Mouse (Mus musculus) lung, embryonic 15.5 days (tissue): ENCODE results near the gene Nln. TPM values are rescaled to one million over a fixed set of nuclear protein-coding genes. Genes with fewer than 3 reads are reported as not detected.

Experiments
- ATAC-seq: fragments of 200-750 bp; cut with Nextera tagmentation; 2 replicates; pipeline ENCODE4 v1.8.0; 2017; ENCODE audit warnings: moderate number of reproducible peaks, borderline replicate concordance; ENCODE audit not compliant: low FRiP score, low TSS enrichment; ENCODE audit errors: extremely low read depth
- H3K27ac ChIP-seq: fragments of 300-500 bp; sonication (generic); 2 replicates; pipeline ENCODE4 v1.5.1; 2015; ENCODE audit warnings: moderate library complexity, mild to moderate bottlenecking, inconsistent platforms
- H3K27me3 ChIP-seq: fragments of 300-500 bp; sonication (generic); 2 replicates; pipeline ENCODE4 v1.6.1; 2015; ENCODE audit warnings: inconsistent platforms
- H3K36me3 ChIP-seq: fragments of 300-500 bp; sonication (generic); 2 replicates; pipeline ENCODE4 v1.6.1; 2015; ENCODE audit warnings: inconsistent platforms
- H3K4me1 ChIP-seq: fragments of 300-500 bp; sonication (generic); 2 replicates; pipeline ENCODE4 v1.6.1; 2015; ENCODE audit warnings: inconsistent platforms
- H3K4me2 ChIP-seq: fragments of 300-500 bp; sonication (generic); 2 replicates; pipeline ENCODE4 v1.6.1; 2015; ENCODE audit warnings: inconsistent platforms, mild to moderate bottlenecking, moderate library complexity
- H3K4me3 ChIP-seq: fragments of 300-500 bp; sonication (generic); 2 replicates; pipeline ENCODE4 v1.5.1; 2015; ENCODE audit warnings: mild to moderate bottlenecking, inconsistent platforms
- H3K9ac ChIP-seq: fragments of 300-500 bp; sonication (generic); 2 replicates; pipeline ENCODE4 v1.6.1; 2015; ENCODE audit warnings: inconsistent platforms
- H3K9me3 ChIP-seq: fragments of 300-500 bp; sonication (generic); 2 replicates; pipeline ENCODE4 v1.6.1; 2016; ENCODE audit warnings: inconsistent platforms
- WGBS: fragments of 180-500 bp; shearing (Covaris S2); methylation state at CpG from one replicate; pipeline ENCODE4 v1.1.7; 2015; 5-methylcytosine and 5-hydroxymethylcytosine counted together
- polyA plus RNA-seq: library from polyadenylated mRNA; unstranded; fragments of >200 nt; fragmentation: Nextera tagmentation; extraction: Ambion mirVana; gene quantifications from 2 replicates; pipeline ENCODE4 v1.2.1, GENCODE M21; 2015

Gene Nln
- polyA plus RNA-seq, 1 experiment from 2014 or later, result 18.6 TPM

DNA sequence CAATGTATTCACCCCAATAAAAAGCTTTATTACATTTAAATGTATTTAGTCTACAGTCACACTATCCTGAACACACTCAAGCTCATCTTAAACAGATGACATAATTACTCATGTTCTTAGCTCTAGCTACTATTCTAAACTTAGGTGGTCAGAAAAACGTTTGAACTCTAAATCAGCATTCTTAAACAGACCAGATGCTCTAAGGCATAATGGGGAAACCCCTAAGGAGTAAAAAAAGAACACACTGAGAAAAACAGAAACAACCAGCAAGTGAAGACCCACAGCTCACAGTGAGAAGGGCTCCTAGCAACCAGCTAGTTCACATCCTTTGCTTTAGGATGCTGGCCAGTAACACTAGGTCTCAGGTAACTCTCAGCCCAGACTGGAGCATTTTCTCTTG lies 17.7 kb downstream of the Nln start:
- WGBS, result 4% methylated on average over 1 of the region's 1 CpGs
- peaks cover 17% of the 10 kb centered on the region for H3K4me1 ChIP-seq
- no peaks in the 10 kb centered on the region for H3K36me3 ChIP-seq
- H3K27me3 ChIP-seq, result no peaks in the 10 kb centered on the region
- H3K9ac ChIP-seq, result no peak overlapping the region
- H3K27ac ChIP-seq, result no peak overlapping the region
- ATAC-seq, result no peak
- no peak overlapping the region for H3K4me3 ChIP-seq
- no peak overlapping the region for H3K4me2 ChIP-seq
- H3K9me3 ChIP-seq, result no peaks in the 10 kb centered on the region

GRCm38 (mm10) chr13:104089387-104089786 lies 20.0 kb downstream of the Nln start:
- 9% methylated on average over 1 of the region's 1 CpGs for WGBS
- Histone ChIP-seq H3K9ac (no peak overlapping the region), H3K4me2 (no peak overlapping the region), H3K4me1 (no peaks in the 10 kb centered on the region), H3K27ac (no peak overlapping the region), H3K27me3 (no peaks in the 10 kb centered on the region), H3K9me3 (no peaks in the 10 kb centered on the region), H3K36me3 (no peaks in the 10 kb centered on the region), H3K4me3 (no peak overlapping the region)
- ATAC-seq, result peak; percentile 60

- WGBS, result 54% methylated on average over 2 of the region's 2 CpGs
- ATAC-seq, result no peak
- Histone ChIP-seq H3K4me1 (no peaks in the 10 kb centered on the region), H3K36me3 (no peaks in the 10 kb centered on the region), H3K27me3 (no peaks in the 10 kb centered on the region), H3K9me3 (no peaks in the 10 kb centered on the region), H3K27ac (no peak overlapping the region), H3K4me2 (no peak overlapping the region), H3K9ac (no peak overlapping the region), H3K4me3 (no peak overlapping the region)
These were observed 24.8 kb downstream of the Nln start for GRCm38 (mm10) chr13:104084600-104084999.

DNA sequence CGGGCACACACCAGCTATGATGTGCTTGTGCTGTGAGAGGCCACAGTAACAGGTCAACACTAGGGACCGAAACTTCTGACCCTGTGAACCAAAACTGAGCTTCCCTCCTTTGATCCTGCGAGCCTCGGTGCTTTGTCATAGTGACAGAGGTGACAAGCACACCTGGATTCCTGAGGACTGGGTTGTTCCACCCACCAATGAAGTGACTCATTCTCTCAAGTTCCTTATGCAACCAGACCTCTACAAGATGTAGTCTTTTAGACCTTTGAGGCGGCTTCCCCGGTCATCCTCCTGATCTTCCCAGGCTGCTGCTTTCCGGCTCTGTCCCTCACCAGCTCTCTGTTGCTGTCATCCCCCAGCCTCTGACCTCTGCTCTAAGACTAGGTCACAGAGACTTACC lies 26.9 kb downstream of the Nln start:
- no peak overlapping the region for H3K9ac ChIP-seq
- H3K4me2 ChIP-seq, result no peak overlapping the region
- no peaks in the 10 kb centered on the region for H3K36me3 ChIP-seq
- no peak overlapping the region for H3K27ac ChIP-seq
- no peak overlapping the region for H3K4me3 ChIP-seq
- no peaks in the 10 kb centered on the region for H3K27me3 ChIP-seq
- no peaks in the 10 kb centered on the region for H3K4me1 ChIP-seq
- no peaks in the 10 kb centered on the region for H3K9me3 ChIP-seq
- WGBS, result 71% methylated on average over 7 of the region's 7 CpGs
- ATAC-seq, result no peak

GRCm38 (mm10) chr13:104076993-104077392 lies 32.4 kb downstream of the Nln start:
- Histone ChIP-seq H3K4me2 (no peak overlapping the region), H3K4me3 (no peak overlapping the region), H3K36me3 (no peaks in the 10 kb centered on the region), H3K9ac (no peak overlapping the region), H3K9me3 (no peaks in the 10 kb centered on the region), H3K27ac (no peak overlapping the region), H3K27me3 (no peaks in the 10 kb centered on the region), H3K4me1 (peaks cover 10% of the 10 kb centered on the region)
- 67% methylated on average over 6 of the region's 6 CpGs for WGBS
- ATAC-seq, result no peak

DNA sequence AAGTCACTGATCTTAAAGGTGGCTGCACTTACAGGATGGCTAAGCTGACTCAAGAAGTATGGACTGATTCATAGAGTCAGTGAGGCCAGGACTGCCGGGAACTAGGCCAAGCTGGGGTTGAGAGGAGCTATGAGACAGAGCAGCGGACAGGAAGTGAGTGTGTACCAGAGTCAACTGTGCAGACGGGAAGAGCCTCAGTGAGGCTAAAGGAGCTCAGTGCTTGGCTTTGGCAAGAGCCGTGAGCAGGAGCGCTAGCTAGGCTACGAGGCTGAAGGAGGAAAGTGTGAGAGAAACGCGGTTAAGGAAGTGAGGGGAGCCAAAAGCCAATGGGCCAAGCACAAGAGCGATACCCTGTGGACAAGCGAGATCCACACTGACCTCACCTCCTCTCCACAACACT lies 34.7 kb downstream of the Nln start:
- Histone ChIP-seq H3K4me3 (no peak overlapping the region), H3K4me1 (peaks cover 20% of the 10 kb centered on the region), H3K4me2 (peak overlapping the region; percentile 17; the same call in 1 of the 2 replicates), H3K27me3 (no peaks in the 10 kb centered on the region), H3K9ac (no peak overlapping the region), H3K36me3 (no peaks in the 10 kb centered on the region), H3K27ac (peak overlapping the region; percentile 61), H3K9me3 (no peaks in the 10 kb centered on the region)
- WGBS, result 31% methylated on average over 10 of the region's 10 CpGs
- peak; percentile 86 for ATAC-seq

DNA sequence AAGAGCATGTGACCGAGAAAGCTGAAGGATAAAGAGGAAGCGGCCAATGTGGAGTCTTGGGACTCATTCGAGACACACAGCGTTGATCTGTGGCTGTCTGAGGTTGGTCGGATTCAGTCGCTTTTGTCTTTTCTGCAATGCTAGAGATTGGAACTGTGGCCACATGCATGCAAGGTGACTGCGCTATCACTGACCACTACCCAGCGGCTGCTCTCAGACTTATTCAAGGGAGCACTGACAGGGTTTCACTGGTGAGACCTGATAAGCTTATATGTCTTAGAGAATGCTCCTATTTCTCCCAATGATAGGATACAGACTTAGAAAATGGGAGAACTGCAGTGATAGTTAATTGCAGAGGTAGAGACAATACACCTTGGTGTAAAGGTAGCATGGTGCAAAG lies 35.2 kb downstream of the Nln start:
- no peak overlapping the region for H3K4me2 ChIP-seq
- peaks cover 20% of the 10 kb centered on the region for H3K4me1 ChIP-seq
- H3K4me3 ChIP-seq, result no peak overlapping the region
- no peak overlapping the region for H3K9ac ChIP-seq
- ATAC-seq, result no peak
- H3K36me3 ChIP-seq, result no peaks in the 10 kb centered on the region
- H3K9me3 ChIP-seq, result no peaks in the 10 kb centered on the region
- H3K27me3 ChIP-seq, result no peaks in the 10 kb centered on the region
- H3K27ac ChIP-seq, result 0 out of 2 replicates have a peak overlapping the region, but pooled peaks have one; percentile 61
- 93% methylated on average over 8 of the region's 8 CpGs for WGBS

DNA sequence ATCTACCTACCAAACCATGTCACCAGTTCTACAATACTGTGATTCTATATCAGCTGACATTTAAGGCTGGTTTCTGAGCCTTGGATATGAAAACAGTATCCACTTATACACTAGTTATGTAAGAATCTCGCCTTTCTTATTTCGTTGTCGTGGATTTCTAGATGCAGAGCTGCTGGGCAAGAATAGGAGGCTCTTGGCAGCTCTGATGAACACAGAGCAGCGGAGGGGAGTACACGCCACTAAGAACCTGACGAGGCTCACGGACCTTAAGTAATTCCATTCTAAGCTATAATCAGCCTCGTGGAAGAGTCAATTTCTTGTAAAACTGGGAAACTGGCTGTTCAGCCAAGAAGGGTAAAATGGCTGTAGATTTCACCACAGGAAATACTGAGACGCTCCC lies 37.1 kb downstream of the Nln start:
- no peaks in the 10 kb centered on the region for H3K9me3 ChIP-seq
- no peak overlapping the region for H3K4me3 ChIP-seq
- no peak for ATAC-seq
- H3K4me2 ChIP-seq, result no peak overlapping the region
- H3K9ac ChIP-seq, result no peak overlapping the region
- H3K27me3 ChIP-seq, result no peaks in the 10 kb centered on the region
- peaks cover 20% of the 10 kb centered on the region for H3K4me1 ChIP-seq
- no peaks in the 10 kb centered on the region for H3K36me3 ChIP-seq
- H3K27ac ChIP-seq, result no peak overlapping the region
- 89% methylated on average over 9 of the region's 9 CpGs for WGBS

DNA sequence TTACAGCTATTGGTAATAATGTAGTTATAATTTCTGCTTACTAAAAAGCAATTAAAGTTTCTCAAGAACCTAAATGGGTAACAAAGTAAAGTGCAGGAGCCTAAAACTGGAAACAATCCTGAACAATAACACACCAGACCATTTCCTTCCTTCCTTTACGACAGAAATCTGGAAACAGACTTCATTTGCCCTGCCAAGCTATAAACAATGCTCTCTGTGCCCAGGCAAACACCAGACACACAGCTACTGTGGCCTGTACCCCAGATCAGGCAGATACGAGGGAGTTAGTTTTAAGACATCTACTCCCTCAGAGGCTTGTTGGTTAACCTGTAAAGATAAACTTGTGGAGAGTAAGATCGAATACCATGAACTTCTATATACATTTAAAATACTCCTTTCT lies 38.7 kb downstream of the Nln start:
- no peaks in the 10 kb centered on the region for H3K9me3 ChIP-seq
- no peak overlapping the region for H3K4me2 ChIP-seq
- no peaks in the 10 kb centered on the region for H3K27me3 ChIP-seq
- 0 out of 2 replicates have a peak overlapping the region, but pooled peaks have one; percentile 4 for H3K9ac ChIP-seq
- H3K4me3 ChIP-seq, result no peak overlapping the region
- no peak for ATAC-seq
- H3K27ac ChIP-seq, result peak overlapping the region; percentile 53; the same call in 1 of the 2 replicates
- peaks cover 20% of the 10 kb centered on the region for H3K4me1 ChIP-seq
- 47% methylated on average over 3 of the region's 3 CpGs for WGBS
- no peaks in the 10 kb centered on the region for H3K36me3 ChIP-seq

DNA sequence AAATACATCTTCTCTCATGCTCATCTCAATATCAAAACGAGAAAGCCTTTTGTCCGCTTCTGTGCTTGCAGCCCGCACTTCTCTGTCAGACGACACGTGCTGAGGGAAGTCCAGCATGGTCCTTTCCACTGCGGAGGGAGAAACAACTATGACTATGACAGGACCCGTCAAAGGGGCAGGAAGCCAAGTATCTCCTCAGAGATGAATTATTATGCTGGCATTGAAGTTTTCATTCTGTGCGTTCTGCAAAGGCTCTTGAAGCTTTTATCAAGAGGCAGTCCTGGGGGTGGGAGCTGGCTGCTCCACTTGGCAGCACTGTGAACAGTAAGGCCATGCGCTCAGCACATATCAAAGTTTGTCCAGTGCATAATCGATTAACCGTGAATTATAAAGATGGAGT lies 40.2 kb downstream of the Nln start:
- Histone ChIP-seq H3K4me3 (no peak overlapping the region), H3K36me3 (no peaks in the 10 kb centered on the region), H3K9ac (no peak overlapping the region), H3K27me3 (no peaks in the 10 kb centered on the region), H3K4me2 (no peak overlapping the region), H3K9me3 (no peaks in the 10 kb centered on the region), H3K4me1 (peaks cover 12% of the 10 kb centered on the region), H3K27ac (no peak overlapping the region)
- no peak for ATAC-seq
- 64% methylated on average over 11 of the region's 11 CpGs for WGBS

- Histone ChIP-seq H3K9ac (no peak overlapping the region), H3K27ac (no peak overlapping the region), H3K27me3 (no peaks in the 10 kb centered on the region), H3K36me3 (0 out of 2 replicates have a peak, but pooled peaks cover 3% of the 10 kb centered on the region), H3K4me1 (peaks cover 9% of the 10 kb centered on the region; the same call in 1 of the 2 replicates), H3K4me2 (no peak overlapping the region), H3K4me3 (no peak overlapping the region), H3K9me3 (no peaks in the 10 kb centered on the region)
- WGBS, result 86% methylated on average over 2 of the region's 2 CpGs
- ATAC-seq, result no peak
These were observed 43.6 kb downstream of the Nln start for GRCm38 (mm10) chr13:104065649-104066347.

DNA sequence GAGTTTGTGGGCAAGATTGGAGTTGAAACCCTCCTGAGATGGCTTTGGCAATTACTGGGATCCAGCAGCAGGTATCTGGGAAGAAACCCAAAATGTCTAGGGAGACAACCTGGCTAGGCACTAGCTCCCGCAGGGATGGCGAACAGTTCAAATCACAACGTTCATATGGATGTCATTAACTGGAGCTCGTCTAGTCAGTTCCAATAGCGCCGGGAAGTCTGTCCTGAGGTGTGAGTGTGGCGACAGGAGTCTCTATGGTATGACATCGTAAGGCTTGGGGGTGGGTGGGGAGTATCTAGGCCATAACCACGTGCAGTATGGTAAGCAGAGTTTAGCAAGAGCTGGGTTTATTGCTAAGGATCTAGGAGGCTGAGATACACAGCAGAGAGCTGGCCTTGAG lies 46.4 kb downstream of the Nln start:
- Histone ChIP-seq H3K4me2 (no peak overlapping the region), H3K27ac (no peak overlapping the region), H3K4me3 (no peak overlapping the region), H3K9ac (no peak overlapping the region), H3K9me3 (no peaks in the 10 kb centered on the region), H3K27me3 (no peaks in the 10 kb centered on the region), H3K36me3 (0 out of 2 replicates have a peak, but pooled peaks cover 3% of the 10 kb centered on the region), H3K4me1 (0 out of 2 replicates have a peak, but pooled peaks cover 4% of the 10 kb centered on the region)
- WGBS, result 78% methylated on average over 9 of the region's 9 CpGs
- no peak for ATAC-seq
